Mouse (Mus musculus) stomach, postnatal 0 days (tissue): ENCODE measurements around the gene Olfr201.
"Not testable (repeated sequence)": the region's sequence is repeated elsewhere in the genome, so short reads cannot be mapped to it uniquely, and the experiment has no call there.

Experiments
- CTCF ChIP-seq: IDR thresholded peaks from 2 replicates; pipeline ENCODE4 v1.5.1; 2016; ENCODE audit warnings: antibody characterized with exemption, low read depth, mild to moderate bottlenecking, moderate library complexity
- EP300 ChIP-seq: optimal IDR thresholded peaks from 2 replicates; pipeline ENCODE3; 2016; ENCODE audit warnings: antibody characterized with exemption

GRCm38 (mm10) chr16:59217861-59218260, 54.6 kb downstream of the Olfr201 start:
- TF ChIP-seq CTCF, EP300: not testable (repeated sequence)
